Mouse (Mus musculus): ENCODE measurements around the gene Mrpl41. TPM values are rescaled to one million over a fixed set of nuclear protein-coding genes. Genes with fewer than 3 reads are reported as not detected.
"Not testable (repeated sequence)": the region's sequence is repeated elsewhere in the genome, so short reads cannot be mapped to it uniquely, and the experiment has no call there.

The Mrpl41 gene
- polyA plus RNA-seq, 1 experiment from 2014 or later, result 130 TPM

GRCm38 (mm10) chr2:24974452-24974851, 446 bp downstream of the Mrpl41 start:
- H3K36me3 ChIP-seq, result peaks cover 31% of the 10 kb centered on the region
- ATAC-seq (replicated peaks; ENCODE audit: insufficient number of reproducible peaks, insufficient read depth, low FRiP score, low read depth), result not testable (repeated sequence)
- WGBS, result 0% methylated on average over 17 of the region's 17 CpGs

GRCm38 (mm10) chr2:24970386-24970785, 4.5 kb downstream of the Mrpl41 start:
- H3K4me3 ChIP-seq, result no peak overlapping the region
- no peaks in the 10 kb centered on the region for H3K9me3 ChIP-seq (replicated peaks)
- H3K36me3 ChIP-seq, result peaks cover 62% of the 10 kb centered on the region
- ATAC-seq (replicated peaks; ENCODE audit: insufficient number of reproducible peaks, insufficient read depth, low FRiP score, low read depth), result no peak
- H3K27ac ChIP-seq, result no peak overlapping the region
- H3K4me2 ChIP-seq, result no peak overlapping the region
- H3K9ac ChIP-seq, result no peak overlapping the region
- H3K4me1 ChIP-seq (replicated peaks), result peaks cover 13% of the 10 kb centered on the region
- H3K27me3 ChIP-seq, result no peaks in the 10 kb centered on the region
- WGBS, result 77% methylated on average over 4 of the region's 4 CpGs

More at GRCm38 (mm10) chr2:24974452-24974851, 446 bp downstream of the Mrpl41 start:
- not testable (repeated sequence) for H3K27me3 ChIP-seq; H3K9me3 ChIP-seq (replicated peaks)
- H3K27ac ChIP-seq, result peak overlapping the region; percentile 90
- H3K4me2 ChIP-seq, result peak overlapping the region; percentile 95
- H3K4me3 ChIP-seq, result peak overlapping the region; percentile 84
- H3K9ac ChIP-seq, result peak overlapping the region; percentile 83
- H3K4me1 ChIP-seq (replicated peaks), result peaks cover 18% of the 10 kb centered on the region

DNA sequence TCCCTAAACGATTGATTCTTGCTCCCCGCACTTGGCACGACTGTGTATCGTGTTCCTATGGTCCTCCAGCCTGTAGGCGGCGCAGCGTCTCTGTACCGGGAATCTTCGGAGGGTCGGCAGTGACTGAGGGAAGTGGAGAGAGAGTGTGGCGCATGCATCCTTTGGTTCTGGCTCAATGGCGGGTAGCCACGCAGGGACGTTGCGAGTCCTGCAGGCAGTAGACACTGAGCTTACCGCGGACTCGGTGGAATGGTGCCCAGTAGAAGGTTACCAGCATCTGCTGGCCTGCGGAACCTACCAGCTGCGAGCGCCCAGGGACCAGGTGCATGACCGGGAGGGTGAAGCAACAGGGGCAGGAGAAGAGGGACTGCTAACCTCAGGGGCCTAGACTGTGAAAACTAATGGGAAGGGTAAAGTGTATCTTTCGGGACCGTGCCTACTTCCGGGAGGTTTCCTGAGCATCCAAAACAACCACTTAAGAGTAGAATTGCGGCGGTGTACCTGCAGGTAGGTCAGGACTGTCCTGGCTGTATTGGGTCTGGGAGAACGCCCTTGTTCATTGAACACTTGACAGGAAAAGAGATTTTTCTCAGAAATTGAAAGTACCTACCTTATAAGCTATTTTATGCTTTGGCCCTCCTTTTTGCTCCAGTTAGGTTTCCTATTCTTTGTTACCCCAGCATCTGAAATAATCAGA, 12.4 kb downstream of the Mrpl41 start, which contains the start of gene Dph7:
TSS of gene Dph7 (plus strand) at position 97 of the 697 bp plus-strand sequence.
- Histone ChIP-seq H3K9me3 (replicated peaks) (no peaks in the 10 kb centered on the region), H3K27ac (peak within 1 kb of the TSS; percentile 49; the same call in 1 of the 2 replicates), H3K4me3 (peak within 1 kb of the TSS; percentile 89), H3K4me1 (replicated peaks) (peaks cover 8% of the 10 kb centered on the region), H3K27me3 (no peaks in the 10 kb centered on the region), H3K9ac (peak within 1 kb of the TSS; percentile 91), H3K4me2 (peak within 1 kb of the TSS; percentile 74), H3K36me3 (peaks cover 41% of the 10 kb centered on the region)
- peak; percentile 71 for ATAC-seq (replicated peaks; ENCODE audit: insufficient number of reproducible peaks, insufficient read depth, low FRiP score, low read depth)
- WGBS, result under 1% methylated on average over 28 of the region's 28 CpGs

GRCm38 (mm10) chr2:24960910-24961309, 14.0 kb downstream of the Mrpl41 start:
- Histone ChIP-seq H3K9ac (no peak overlapping the region), H3K36me3 (peaks cover 39% of the 10 kb centered on the region)
- no peak for ATAC-seq (replicated peaks; ENCODE audit: insufficient number of reproducible peaks, insufficient read depth, low FRiP score, low read depth)

GRCm38 (mm10) chr2:24952537-24953055, 22.3 kb downstream of the Mrpl41 start:
- 77% methylated on average over 4 of the region's 4 CpGs for WGBS
- Histone ChIP-seq H3K4me3 (no peak overlapping the region), H3K9me3 (replicated peaks) (no peaks in the 10 kb centered on the region), H3K4me2 (no peak overlapping the region), H3K36me3 (peaks cover 48% of the 10 kb centered on the region), H3K4me1 (replicated peaks) (peaks cover 13% of the 10 kb centered on the region), H3K27ac (no peak overlapping the region), H3K9ac (no peak overlapping the region), H3K27me3 (no peaks in the 10 kb centered on the region)
- ATAC-seq (replicated peaks; ENCODE audit: insufficient number of reproducible peaks, insufficient read depth, low FRiP score, low read depth), result no peak

More at GRCm38 (mm10) chr2:24960910-24961309, 14.0 kb downstream of the Mrpl41 start:
- 34% methylated on average over 3 of the region's 3 CpGs for WGBS
- Histone ChIP-seq H3K27ac (no peak overlapping the region), H3K9me3 (replicated peaks) (no peaks in the 10 kb centered on the region), H3K4me2 (no peak overlapping the region), H3K4me1 (replicated peaks) (peaks cover 8% of the 10 kb centered on the region), H3K4me3 (no peak overlapping the region), H3K27me3 (no peaks in the 10 kb centered on the region)

DNA sequence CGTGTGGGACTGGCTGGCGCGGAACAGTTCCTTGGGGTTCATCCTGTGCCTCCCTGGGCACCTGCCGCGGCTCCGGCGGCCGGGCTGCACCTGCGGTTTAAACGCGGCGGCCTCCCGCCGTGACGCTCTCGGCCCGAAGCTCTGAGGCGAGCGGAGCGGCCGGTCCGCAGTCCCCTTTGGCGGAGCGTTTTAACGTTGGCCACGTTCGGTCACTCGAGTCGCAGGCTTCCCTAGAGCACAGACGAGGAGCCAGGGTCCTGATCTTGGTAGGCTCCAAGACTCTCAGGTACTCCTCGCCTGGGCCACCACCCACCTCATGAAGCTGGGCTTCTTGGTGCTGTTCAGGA, 24.7 kb downstream of the Mrpl41 start:
- WGBS, result under 1% methylated on average over 31 of the region's 31 CpGs
- Histone ChIP-seq H3K9ac (peak overlapping the region; percentile 89), H3K4me1 (replicated peaks) (peaks cover 13% of the 10 kb centered on the region), H3K27me3 (no peaks in the 10 kb centered on the region), H3K4me2 (peak overlapping the region; percentile 94), H3K4me3 (peak overlapping the region; percentile 88), H3K9me3 (replicated peaks) (no peaks in the 10 kb centered on the region), H3K36me3 (peaks cover 34% of the 10 kb centered on the region), H3K27ac (peak overlapping the region; percentile 58)
- no peak for ATAC-seq (replicated peaks; ENCODE audit: insufficient number of reproducible peaks, insufficient read depth, low FRiP score, low read depth)

DNA sequence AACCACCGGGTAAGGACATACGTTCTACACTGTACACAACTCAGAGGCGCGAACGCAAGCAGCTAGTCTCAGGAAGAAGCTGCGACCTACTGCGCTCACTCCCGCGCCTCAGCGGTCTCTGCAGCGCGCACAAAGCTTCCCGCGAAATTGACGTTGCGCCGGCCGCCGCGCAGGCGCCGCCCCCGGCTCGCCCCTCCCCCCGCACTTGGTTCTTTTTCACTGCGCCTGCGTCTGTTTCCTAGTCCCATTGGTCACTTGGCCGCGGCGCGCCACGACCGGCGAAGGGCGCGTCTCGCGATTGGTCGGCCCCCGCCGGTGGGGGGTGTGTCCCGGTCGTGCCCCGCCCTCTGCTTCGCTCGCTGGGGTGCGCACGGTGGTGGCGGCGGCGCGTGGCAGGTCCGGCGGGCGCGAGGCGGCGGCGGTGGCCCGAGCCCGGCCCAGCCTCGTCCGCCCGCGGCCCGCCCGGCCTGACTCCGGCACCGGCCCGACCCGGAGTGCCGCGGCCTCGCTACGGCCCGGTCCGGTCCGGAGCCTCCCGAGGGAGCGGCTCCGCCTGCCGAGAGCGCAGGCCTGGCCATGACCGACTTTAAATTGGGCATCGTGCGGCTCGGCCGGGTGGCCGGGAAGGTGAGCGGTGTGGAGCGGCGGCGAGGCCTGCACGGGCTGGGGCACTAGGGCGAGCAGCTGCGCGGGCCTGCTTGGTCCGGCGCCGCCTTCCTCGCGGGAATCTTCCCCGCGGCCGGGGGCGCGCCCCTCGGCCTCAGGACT, 25.3 kb downstream of the Mrpl41 start, which contains the start of gene Zmynd19:
TSS of gene Zmynd19 (plus strand) at position 372 of the 768 bp plus-strand sequence.
- Histone ChIP-seq H3K36me3 (peaks cover 28% of the 10 kb centered on the region), H3K4me1 (replicated peaks) (peaks cover 13% of the 10 kb centered on the region), H3K4me3 (peak within 1 kb of the TSS; percentile 88), H3K9ac (peak within 1 kb of the TSS; percentile 89), H3K4me2 (peak within 1 kb of the TSS; percentile 94), H3K27me3 (no peaks in the 10 kb centered on the region), H3K27ac (peak within 1 kb of the TSS; percentile 58), H3K9me3 (replicated peaks) (no peaks in the 10 kb centered on the region)
- peak; percentile 98 for ATAC-seq (replicated peaks; ENCODE audit: insufficient number of reproducible peaks, insufficient read depth, low FRiP score, low read depth)
- WGBS, result under 1% methylated on average over 108 of the region's 108 CpGs

- H3K4me1 ChIP-seq (replicated peaks); H3K4me3 ChIP-seq; H3K4me2 ChIP-seq; H3K9ac ChIP-seq; H3K27me3 ChIP-seq; H3K9me3 ChIP-seq (replicated peaks); H3K27ac ChIP-seq; H3K36me3 ChIP-seq; ATAC-seq (replicated peaks; ENCODE audit: insufficient number of reproducible peaks, insufficient read depth, low FRiP score, low read depth): not testable (repeated sequence)
- 22% methylated on average over 2 of the region's 2 CpGs for WGBS
Measured at GRCm38 (mm10) chr2:24944304-24944703, 30.6 kb downstream of the Mrpl41 start.

GRCm38 (mm10) chr2:24942092-24942491, 32.8 kb downstream of the Mrpl41 start:
- Histone ChIP-seq H3K9ac (no peak overlapping the region), H3K27me3 (no peaks in the 10 kb centered on the region), H3K36me3 (no peaks in the 10 kb centered on the region), H3K27ac (no peak overlapping the region), H3K4me2 (no peak overlapping the region), H3K4me3 (no peak overlapping the region), H3K4me1 (replicated peaks) (no peaks in the 10 kb centered on the region), H3K9me3 (replicated peaks) (no peaks in the 10 kb centered on the region)
- 66% methylated on average over 4 of the region's 4 CpGs for WGBS
- ATAC-seq (replicated peaks; ENCODE audit: insufficient number of reproducible peaks, insufficient read depth, low FRiP score, low read depth), result no peak

DNA sequence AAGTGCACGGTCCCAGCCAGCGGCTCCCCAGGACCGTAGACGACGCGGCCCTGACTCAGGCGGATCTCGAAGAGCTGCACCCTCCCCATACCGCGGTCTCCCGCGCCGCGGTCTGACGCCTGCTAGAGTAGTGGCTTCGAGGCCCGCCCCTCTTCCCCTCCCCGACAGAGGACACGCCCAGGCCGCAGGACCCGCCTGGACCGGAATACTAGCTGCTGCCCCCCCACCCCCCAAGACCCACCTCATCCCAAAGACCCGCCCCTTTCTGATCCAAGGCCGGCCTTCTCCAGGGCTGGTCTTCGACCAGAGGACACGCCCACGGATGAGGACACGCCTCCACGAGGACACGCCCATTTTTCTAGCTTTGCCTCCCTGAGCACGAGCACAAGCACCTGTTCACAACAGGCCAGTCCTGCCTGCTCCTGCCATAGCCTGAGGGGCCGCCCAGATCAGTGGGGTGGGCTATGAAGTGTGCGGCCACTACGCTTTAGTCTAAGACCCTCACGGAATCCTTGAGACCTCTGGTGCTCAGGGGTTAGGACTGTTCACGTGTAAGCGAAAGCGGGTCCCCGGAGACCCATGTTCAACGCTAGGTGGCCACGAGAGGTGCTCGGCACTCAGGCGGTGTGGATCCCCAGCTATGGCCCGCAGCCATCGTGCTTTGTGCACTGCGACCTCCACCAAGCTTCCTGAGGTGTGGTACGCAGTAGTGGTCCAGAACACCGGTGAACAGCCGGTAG, 39.7 kb downstream of the Mrpl41 start, which contains the start of gene Arrdc1:
TSS of gene Arrdc1 (minus strand) at position 196 of the 740 bp plus-strand sequence.
- H3K36me3 ChIP-seq, result no peaks in the 10 kb centered on the region
- peak within 1 kb of the TSS; percentile 70 for H3K9ac ChIP-seq
- H3K4me2 ChIP-seq, result peak within 1 kb of the TSS; percentile 98
- peaks cover 13% of the 10 kb centered on the region for H3K4me1 ChIP-seq (replicated peaks)
- H3K9me3 ChIP-seq (replicated peaks), result no peaks in the 10 kb centered on the region
- WGBS, result under 1% methylated on average over 49 of the region's 49 CpGs
- H3K27ac ChIP-seq, result peak within 1 kb of the TSS; percentile 51
- no peaks in the 10 kb centered on the region for H3K27me3 ChIP-seq
- H3K4me3 ChIP-seq, result peak within 1 kb of the TSS; percentile 78
- ATAC-seq (replicated peaks; ENCODE audit: insufficient number of reproducible peaks, insufficient read depth, low FRiP score, low read depth), result peak; percentile 93

Data from heart, embryonic 15.5 days (tissue).